Mouse (Mus musculus): ENCODE results near the gene Gm6763. TPM values are rescaled to one million over a fixed set of nuclear protein-coding genes. Genes with fewer than 3 reads are reported as not detected.
"Not testable (repeated sequence)": the region's sequence is repeated elsewhere in the genome, so short reads cannot be mapped to it uniquely, and the experiment has no call there.

The Gm6763 gene
- polyA plus RNA-seq (2016; fragmentation: Nextera tagmentation; extraction: Ambion mirVana): not detected in 2 replicates

- H3K36me3 ChIP-seq (replicated peaks); DNase-seq (ENCODE audit: extremely low spot score, low spot score); H3K27me3 ChIP-seq (ENCODE audit: poor library complexity, severe bottlenecking); H3K9me3 ChIP-seq; H3K4me1 ChIP-seq; H3K4me3 ChIP-seq; H3K27ac ChIP-seq: not testable (repeated sequence)
- no CpG with 5 or more reads among the region's 3 CpGs for WGBS
Observed at GRCm38 (mm10) chr10:104151197-104151596, at the start of gene Gm6763. TSS of gene Gm6763 (plus strand) at chr10:104151497.

GRCm38 (mm10) chr10:104110044-104110443 lies 41.3 kb upstream of the Gm6763 start:
- no peaks in the 10 kb centered on the region for H3K4me1 ChIP-seq
- no peak overlapping the region for H3K4me3 ChIP-seq
- no peaks in the 10 kb centered on the region for H3K36me3 ChIP-seq (replicated peaks)
- DNase-seq (ENCODE audit: extremely low spot score, low spot score): no peak
- no peaks in the 10 kb centered on the region for H3K9me3 ChIP-seq
- WGBS: 86% methylated on average over 3 of the region's 3 CpGs
- no peak overlapping the region for H3K27ac ChIP-seq
- H3K27me3 ChIP-seq (ENCODE audit: poor library complexity, severe bottlenecking): no peaks in the 10 kb centered on the region

DNA sequence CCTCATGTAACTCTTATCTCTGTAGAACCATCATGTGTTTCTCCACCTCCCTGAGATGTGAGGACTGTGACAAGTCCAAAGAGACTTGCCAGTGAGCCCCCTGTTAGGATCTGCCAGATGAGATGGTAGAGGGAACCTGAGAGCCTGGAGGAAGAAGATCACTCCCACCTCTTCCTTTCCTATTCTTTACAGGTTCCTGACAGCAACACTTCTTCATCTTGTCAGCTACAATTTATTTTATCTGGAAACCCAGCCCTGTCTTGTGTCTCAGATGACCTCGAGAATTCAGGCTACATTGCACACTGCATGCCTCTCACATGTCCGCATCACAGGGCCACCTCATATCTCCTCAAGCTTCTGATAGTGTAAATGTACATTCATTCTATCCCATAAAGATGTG lies 33.0 kb upstream of the Gm6763 start:
- whole genome bisulfite sequencing: 85% methylated on average over 2 of the region's 2 CpGs
- H3K4me3 ChIP-seq: no peak overlapping the region
- DNase-seq (ENCODE audit: extremely low spot score, low spot score): no peak
- H3K4me1 ChIP-seq: no peaks in the 10 kb centered on the region
- H3K9me3 ChIP-seq: no peaks in the 10 kb centered on the region
- no peaks in the 10 kb centered on the region for H3K36me3 ChIP-seq (replicated peaks)
- H3K27ac ChIP-seq: no peak overlapping the region
- no peaks in the 10 kb centered on the region for H3K27me3 ChIP-seq (ENCODE audit: poor library complexity, severe bottlenecking)

DNA sequence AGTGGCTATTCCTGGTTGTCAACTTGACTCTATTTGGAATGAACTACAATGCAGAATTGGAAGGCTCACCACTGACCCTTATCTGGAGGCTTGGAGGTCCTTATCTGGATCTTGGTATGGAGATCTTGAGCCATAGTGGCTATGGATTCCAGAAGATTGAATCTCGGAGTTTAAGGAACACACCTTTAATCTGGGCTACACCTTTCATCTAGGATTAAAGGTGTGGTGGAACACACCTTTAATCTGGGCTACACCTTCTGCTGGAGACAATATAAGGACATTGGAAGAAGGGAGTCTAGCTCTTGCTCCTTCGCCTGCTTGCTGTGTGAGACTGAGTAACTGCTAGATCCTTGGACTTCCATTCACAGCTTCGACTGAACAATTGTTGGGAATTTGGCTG lies 8.6 kb upstream of the Gm6763 start, which contains the start of gene Gm21293:
Gm21293 (plus strand) TSS at position 301 of the 400 bp plus-strand sequence.
- H3K36me3 ChIP-seq (replicated peaks); H3K9me3 ChIP-seq: not testable (repeated sequence)
- no CpG with 5 or more reads among the region's 3 CpGs for WGBS

DNA sequence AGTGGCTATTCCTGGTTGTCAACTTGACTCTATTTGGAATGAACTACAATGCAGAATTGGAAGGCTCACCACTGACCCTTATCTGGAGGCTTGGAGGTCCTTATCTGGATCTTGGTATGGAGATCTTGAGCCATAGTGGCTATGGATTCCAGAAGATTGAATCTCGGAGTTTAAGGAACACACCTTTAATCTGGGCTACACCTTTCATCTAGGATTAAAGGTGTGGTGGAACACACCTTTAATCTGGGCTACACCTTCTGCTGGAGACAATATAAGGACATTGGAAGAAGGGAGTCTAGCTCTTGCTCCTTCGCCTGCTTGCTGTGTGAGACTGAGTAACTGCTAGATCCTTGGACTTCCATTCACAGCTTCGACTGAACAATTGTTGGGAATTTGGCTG lies 8.4 kb downstream of the Gm6763 start, which contains the start of gene Gm8764:
Gm8764 (plus strand) TSS at position 301 of the 400 bp plus-strand sequence.
- not testable (repeated sequence) for H3K4me3 ChIP-seq; H3K27me3 ChIP-seq (ENCODE audit: poor library complexity, severe bottlenecking); DNase-seq (ENCODE audit: extremely low spot score, low spot score); H3K9me3 ChIP-seq; H3K27ac ChIP-seq; H3K4me1 ChIP-seq; H3K36me3 ChIP-seq (replicated peaks)
- WGBS: no CpG with 5 or more reads among the region's 3 CpGs

More for the DNA sequence above, 8.6 kb upstream of the Gm6763 start, which contains the start of gene Gm21293:
- H3K4me3 ChIP-seq; H3K4me1 ChIP-seq; DNase-seq (ENCODE audit: extremely low spot score, low spot score); H3K27ac ChIP-seq; H3K27me3 ChIP-seq (ENCODE audit: poor library complexity, severe bottlenecking): not testable (repeated sequence)

- H3K27ac ChIP-seq; H3K9me3 ChIP-seq; DNase-seq (ENCODE audit: extremely low spot score, low spot score); H3K4me3 ChIP-seq; H3K4me1 ChIP-seq; H3K36me3 ChIP-seq (replicated peaks); H3K27me3 ChIP-seq (ENCODE audit: poor library complexity, severe bottlenecking): not testable (repeated sequence)
- WGBS: no CpG with 5 or more reads among the region's 3 CpGs
Observed at GRCm38 (mm10) chr10:104168215-104168614, 16.9 kb downstream of the Gm6763 start, which contains the start of gene Gm21304. TSS of gene Gm21304 (plus strand) at chr10:104168515.

DNA sequence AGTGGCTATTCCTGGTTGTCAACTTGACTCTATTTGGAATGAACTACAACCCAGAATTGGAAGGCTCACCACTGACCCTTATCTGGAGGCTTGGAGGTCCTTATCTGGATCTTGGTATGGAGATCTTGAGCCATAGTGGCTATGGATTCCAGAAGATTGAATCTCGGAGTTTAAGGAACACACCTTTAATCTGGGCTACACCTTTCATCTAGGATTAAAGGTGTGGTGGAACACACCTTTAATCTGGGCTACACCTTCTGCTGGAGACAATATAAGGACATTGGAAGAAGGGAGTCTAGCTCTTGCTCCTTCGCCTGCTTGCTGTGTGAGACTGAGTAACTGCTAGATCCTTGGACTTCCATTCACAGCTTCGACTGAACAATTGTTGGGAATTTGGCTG lies 25.4 kb downstream of the Gm6763 start, which contains the start of gene Gm21312:
Gm21312 (plus strand) TSS at position 301 of the 400 bp plus-strand sequence.
- not testable (repeated sequence) for H3K27ac ChIP-seq; H3K9me3 ChIP-seq; H3K4me3 ChIP-seq; H3K36me3 ChIP-seq (replicated peaks); H3K4me1 ChIP-seq; DNase-seq (ENCODE audit: extremely low spot score, low spot score); H3K27me3 ChIP-seq (ENCODE audit: poor library complexity, severe bottlenecking)
- WGBS: no CpG with 5 or more reads among the region's 3 CpGs

GRCm38 (mm10) chr10:104185233-104185632 lies 33.9 kb downstream of the Gm6763 start, which contains the start of gene Gm20765:
TSS of gene Gm20765 (plus strand) at chr10:104185533.
- H3K27me3 ChIP-seq (ENCODE audit: poor library complexity, severe bottlenecking); H3K9me3 ChIP-seq; H3K4me1 ChIP-seq; DNase-seq (ENCODE audit: extremely low spot score, low spot score); H3K36me3 ChIP-seq (replicated peaks); H3K4me3 ChIP-seq; H3K27ac ChIP-seq: not testable (repeated sequence)
- WGBS: no CpG with 5 or more reads among the region's 3 CpGs

DNA sequence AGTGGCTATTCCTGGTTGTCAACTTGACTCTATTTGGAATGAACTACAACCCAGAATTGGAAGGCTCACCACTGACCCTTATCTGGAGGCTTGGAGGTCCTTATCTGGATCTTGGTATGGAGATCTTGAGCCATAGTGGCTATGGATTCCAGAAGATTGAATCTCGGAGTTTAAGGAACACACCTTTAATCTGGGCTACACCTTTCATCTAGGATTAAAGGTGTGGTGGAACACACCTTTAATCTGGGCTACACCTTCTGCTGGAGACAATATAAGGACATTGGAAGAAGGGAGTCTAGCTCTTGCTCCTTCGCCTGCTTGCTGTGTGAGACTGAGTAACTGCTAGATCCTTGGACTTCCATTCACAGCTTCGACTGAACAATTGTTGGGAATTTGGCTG lies 42.4 kb downstream of the Gm6763 start, which contains the start of gene Gm4340:
Gm4340 (plus strand) TSS at position 301 of the 400 bp plus-strand sequence.
- H3K27me3 ChIP-seq (ENCODE audit: poor library complexity, severe bottlenecking); H3K36me3 ChIP-seq (replicated peaks); H3K4me3 ChIP-seq; H3K4me1 ChIP-seq; H3K27ac ChIP-seq; H3K9me3 ChIP-seq; DNase-seq (ENCODE audit: extremely low spot score, low spot score): not testable (repeated sequence)
- WGBS: no CpG with 5 or more reads among the region's 3 CpGs

Other genes starting within 250 kb of the Gm6763 start
- gene Gm21293, start 8.5 kb upstream of the Gm6763 start, polyA plus RNA-seq (2016; fragmentation: Nextera tagmentation; extraction: Ambion mirVana): not detected in 2 replicates
- not detected in 2 replicates for gene Gm8764, start 8.5 kb downstream of the Gm6763 start, polyA plus RNA-seq (2016; fragmentation: Nextera tagmentation; extraction: Ambion mirVana)
- gene Gm21304, start 17.0 kb downstream of the Gm6763 start, polyA plus RNA-seq (2016; fragmentation: Nextera tagmentation; extraction: Ambion mirVana): not detected in 2 replicates
- not detected in 2 replicates for gene Gm21312, start 25.5 kb downstream of the Gm6763 start, polyA plus RNA-seq (2016; fragmentation: Nextera tagmentation; extraction: Ambion mirVana)
- gene Gm20765, start 34.0 kb downstream of the Gm6763 start, polyA plus RNA-seq (2016; fragmentation: Nextera tagmentation; extraction: Ambion mirVana): not detected in 2 replicates
- not detected in 2 replicates for gene Gm4340, start 42.5 kb downstream of the Gm6763 start, polyA plus RNA-seq (2016; fragmentation: Nextera tagmentation; extraction: Ambion mirVana)